Comparison of ENCODE assay signal across 15 mouse cellular contexts in the genomic region with DNA sequence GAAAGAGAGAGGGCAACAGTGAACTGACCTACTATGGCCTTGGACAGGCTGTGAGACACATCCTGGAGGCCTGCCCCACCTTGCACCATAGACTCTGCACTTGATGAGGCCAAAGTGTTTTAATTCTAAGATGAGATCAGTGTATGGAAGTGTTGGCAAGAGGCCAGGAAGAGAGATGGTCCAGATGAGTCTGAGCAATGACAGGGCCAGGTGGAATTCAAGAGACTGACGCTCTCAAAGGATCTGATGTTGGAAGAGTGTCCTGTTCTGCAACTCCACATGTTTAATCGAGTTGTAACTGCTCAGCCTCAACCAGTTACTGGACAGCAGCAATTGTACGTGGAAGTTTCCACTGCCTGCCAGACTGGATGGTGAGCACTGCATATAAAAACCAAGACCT. TPM values are rescaled to one million over a fixed set of nuclear protein-coding genes. Genes with fewer than 3 reads are reported as not detected.
A peak's percentile ranks its signal among the peaks of the same experiment; 100 is the strongest.
DNase-seq lines count a peak whose midpoint lies in the region; ATAC-seq and TF ChIP-seq lines count a peak whose summit lies in the region.
"Had no signal": no experiment of that assay in that cellular context is flagged by ENCODE, and none has a peak within 500 bp of the region (broad histone marks: within the 10 kb centered on the region; RNA-seq: fewer than 3 reads in every experiment).

No protein-coding gene starts in this region.

- WGBS in cerebellum, adult 2 months: 17% methylated on average over 3 of the region's 3 CpGs
- 46% methylated on average over 3 of the region's 3 CpGs for WGBS in heart, postnatal 0 days
- WGBS in midbrain, embryonic 15.5 days: 84% methylated on average over 3 of the region's 3 CpGs

- intact Hi-C loops in heart, postnatal 36 days (cut with DNase I): no loop called here

- no peaks in the 10 kb centered on the region for H3K9me3 ChIP-seq in heart, postnatal 0 days (replicated peaks; ENCODE audit: control insufficient read depth, low read length)
- no peaks in the 10 kb centered on the region for H3K9me3 ChIP-seq in midbrain, embryonic 15.5 days
- H3K9me3 ChIP-seq: embryonic facial prominence, embryonic 12.5 days; forebrain, embryonic 10.5 days; kidney, embryonic 15.5 days; midbrain, embryonic 12.5 days had no signal

- no peak for TF ChIP-seq EP300 in heart, postnatal 0 days (IDR thresholded peaks at IDR 0.05; ENCODE audit: low read depth)

- no peak overlapping the region for H3K9ac ChIP-seq in heart, postnatal 0 days (replicated peaks; ENCODE audit: low read depth, low read length)
- no peak overlapping the region for H3K9ac ChIP-seq in midbrain, embryonic 15.5 days
- H3K9ac ChIP-seq: embryonic facial prominence, embryonic 12.5 days; kidney, embryonic 15.5 days; midbrain, embryonic 12.5 days had no signal

- no peaks in the 10 kb centered on the region for H3K27me3 ChIP-seq in cerebellum, adult 2 months (ENCODE audit: control insufficient read depth, insufficient read depth, low read length)
- no peaks in the 10 kb centered on the region for H3K27me3 ChIP-seq in heart, postnatal 0 days (ENCODE audit: control insufficient read depth, insufficient read depth, low read length)
- no peaks in the 10 kb centered on the region for H3K27me3 ChIP-seq in midbrain, embryonic 15.5 days (replicated peaks)
- H3K27me3 ChIP-seq: embryonic facial prominence, embryonic 12.5 days; kidney, embryonic 15.5 days had no signal

- H3K36me3 ChIP-seq in heart, postnatal 0 days (replicated peaks; ENCODE audit: control insufficient read depth, insufficient read depth, low read length): peaks cover 88% of the 10 kb centered on the region
- H3K36me3 ChIP-seq in midbrain, embryonic 15.5 days (replicated peaks): peaks cover 25% of the 10 kb centered on the region

- peak in 1 of 2 experiments; percentile 41 for DNase-seq in cerebellum, adult 2 months
- DNase-seq in cerebellum, postnatal 10 days: no peak
- DNase-seq in heart, postnatal 0 days (ENCODE audit: low spot score): no peak
- DNase-seq in heart, postnatal 36 days: no peak
- no peak for DNase-seq in layer of hippocampus, adult 2 months (ENCODE audit: low spot score in 2 of 2)
- no peak for DNase-seq in layer of hippocampus, adult 9-10 months (ENCODE audit: low spot score)
- DNase-seq in retina, postnatal 1 day: no peak
- DNase-seq: gastrocnemius, postnatal 25 days; liver had no signal

- no peak for ATAC-seq in heart, postnatal 0 days (ENCODE audit: insufficient read depth, low read depth)
- ATAC-seq in midbrain, embryonic 15.5 days (replicated peaks): no peak

- H3K4me1 ChIP-seq in cerebellum, adult 2 months (ENCODE audit: control insufficient read depth, insufficient read depth, low read length): peaks cover 54% of the 10 kb centered on the region
- no peaks in the 10 kb centered on the region for H3K4me1 ChIP-seq in heart, postnatal 0 days (ENCODE audit: control insufficient read depth, insufficient read depth)
- no peaks in the 10 kb centered on the region; the same call in 1 of the 2 replicates for H3K4me1 ChIP-seq in midbrain, embryonic 15.5 days
- H3K4me1 ChIP-seq: embryonic facial prominence, embryonic 12.5 days had no signal

- H3K27ac ChIP-seq in cerebellum, adult 2 months (ENCODE audit: insufficient read depth, low read length): peak overlapping the region; percentile 63
- peak overlapping the region; percentile 36 for H3K27ac ChIP-seq in heart, postnatal 0 days (ENCODE audit: low read depth)
- peak overlapping the region; percentile 74 for H3K27ac ChIP-seq in layer of hippocampus, adult 2 months
- no peak overlapping the region for H3K27ac ChIP-seq in midbrain, embryonic 15.5 days
- H3K27ac ChIP-seq: embryonic facial prominence, embryonic 12.5 days; kidney, embryonic 15.5 days; macrophage had no signal

- H3K4me2 ChIP-seq in heart, postnatal 0 days (ENCODE audit: low read depth, low read length): no peak overlapping the region
- H3K4me2 ChIP-seq in midbrain, embryonic 15.5 days: no peak overlapping the region
- H3K4me2 ChIP-seq: embryonic facial prominence, embryonic 12.5 days; kidney, embryonic 15.5 days; midbrain, embryonic 12.5 days had no signal

- H3K4me3 ChIP-seq in cerebellum, adult 2 months (replicated peaks; ENCODE audit: insufficient read depth, low read depth, low read length): no peak overlapping the region
- no peak overlapping the region for H3K4me3 ChIP-seq in heart, postnatal 0 days (ENCODE audit: low read depth, low read length)
- H3K4me3 ChIP-seq in layer of hippocampus, adult 2 months: no peak overlapping the region
- no peak overlapping the region for H3K4me3 ChIP-seq in midbrain, embryonic 15.5 days
- H3K4me3 ChIP-seq: embryonic facial prominence, embryonic 12.5 days; forebrain, embryonic 10.5 days; kidney, embryonic 15.5 days; midbrain, embryonic 12.5 days had no signal

- TF ChIP-seq CTCF in cerebellum, adult 2 months (IDR thresholded peaks at IDR 0.05; ENCODE audit: borderline replicate concordance, insufficient read depth, low read depth, low read length): no peak
- no peak for TF ChIP-seq CTCF in heart, postnatal 0 days (IDR thresholded peaks at IDR 0.05; ENCODE audit: low read depth)
- TF ChIP-seq CTCF in layer of hippocampus, adult 2 months (conservative IDR thresholded peaks at IDR 0.05): no peak

- no peak for TF ChIP-seq POLR2A in cerebellum, adult 2 months (IDR thresholded peaks at IDR 0.05; ENCODE audit: borderline replicate concordance, insufficient read depth, low read length)

RNA-seq across cellular contexts. Expression of gene Atp1a1, which starts 26.4 kb away (rescaled TPM):
- polyA plus RNA-seq in cerebellum, adult 2 months (2012; rRNA removed): 826 and 1,031 TPM in 2 replicates
- total RNA-seq in heart, postnatal 0 days (2014; rRNA removed; ENCODE audit: low replicate concordance): 914 and 1,212 TPM in 2 replicates
- 227 and 257 TPM in 2 replicates for polyA plus RNA-seq in heart, postnatal 0 days (2015; fragmentation: Nextera tagmentation; extraction: Ambion mirVana)
- 100 to 1,000 TPM; 564 to 643 TPM for total RNA-seq in heart, postnatal 36 days (2021)
- total RNA-seq in layer of hippocampus, adult 2 months (2021): 100 to 1,000 TPM; 476 to 506 TPM
- polyA plus RNA-seq in midbrain, embryonic 15.5 days (2015; fragmentation: Nextera tagmentation; extraction: Ambion mirVana): 57.1 and 58.8 TPM in 2 replicates
